Mouse (Mus musculus) forebrain, embryonic 14.5 days (tissue): ENCODE results near the gene Rpl4. TPM values are rescaled to one million over a fixed set of nuclear protein-coding genes. Genes with fewer than 3 reads are reported as not detected.

Experiments used
- ATAC-seq: fragments of 200-750 bp; cut with Nextera tagmentation; 2 replicates; pipeline ENCODE4 v1.8.0; 2017; ENCODE audit warnings: mild to moderate bottlenecking, moderate library complexity
- DNase-seq: peaks from one replicate; pipeline ENCODE4 v3.0.0-alpha.2; 2015; ENCODE audit warnings: low spot score
- H3K27ac ChIP-seq: fragments of 300-500 bp; sonication (generic); 2 replicates; pipeline ENCODE4 v1.5.1; 2014; ENCODE audit warnings: low read depth, mild to moderate bottlenecking, control low read depth, low read length, moderate library complexity
- H3K27me3 ChIP-seq: fragments of 300-500 bp; sonication (generic); replicated peaks from 2 replicates; pipeline ENCODE4 v1.6.1; 2014; ENCODE audit warnings: low read length, control low read depth, mixed read lengths; ENCODE audit not compliant: control insufficient read depth, insufficient read depth
- H3K36me3 ChIP-seq: fragments of 300-500 bp; sonication (generic); 2 replicates; pipeline ENCODE4 v1.6.1; 2014; ENCODE audit warnings: low read length, control low read depth; ENCODE audit not compliant: control insufficient read depth, insufficient read depth
- H3K4me1 ChIP-seq: fragments of 300-500 bp; sonication (generic); 2 replicates; pipeline ENCODE4 v1.6.1; 2014; ENCODE audit warnings: antibody characterized with exemption, low read length, control low read depth; ENCODE audit not compliant: control insufficient read depth, insufficient read depth
- H3K4me2 ChIP-seq: fragments of 300-500 bp; sonication (generic); 2 replicates; pipeline ENCODE4 v1.6.1; 2014; ENCODE audit warnings: mild to moderate bottlenecking, control low read depth, low read length
- H3K4me3 ChIP-seq: fragments of 300-500 bp; sonication (generic); 2 replicates; pipeline ENCODE4 v1.5.1; 2014; ENCODE audit warnings: low read depth, low read length, control low read depth
- H3K9ac ChIP-seq: fragments of 300-500 bp; sonication (generic); 2 replicates; pipeline ENCODE4 v1.6.1; 2014; ENCODE audit warnings: mild to moderate bottlenecking, low read length, control low read depth, moderate library complexity
- H3K9me3 ChIP-seq: fragments of 300-500 bp; sonication (generic); replicated peaks from 2 replicates; pipeline ENCODE4 v1.6.1; 2016; ENCODE audit warnings: low read length, control low read depth, mixed read lengths; ENCODE audit not compliant: control insufficient read depth
- WGBS: fragments of 180-500 bp; shearing (Covaris S2); extraction: QIAGEN DNeasy Blood & Tissue Kit; methylation state at CpG from one replicate; pipeline ENCODE4 v1.1.7; 2014; 5-methylcytosine and 5-hydroxymethylcytosine counted together
- polyA plus RNA-seq: library from polyadenylated mRNA; unstranded; fragments of >200 nt; fragmentation: Nextera tagmentation; extraction: Ambion mirVana; gene quantifications from 2 replicates; pipeline ENCODE4 v1.2.1, GENCODE M21; 2014

The Rpl4 gene
- polyA plus RNA-seq, 1 experiment from 2014 or later: 950 TPM

DNA sequence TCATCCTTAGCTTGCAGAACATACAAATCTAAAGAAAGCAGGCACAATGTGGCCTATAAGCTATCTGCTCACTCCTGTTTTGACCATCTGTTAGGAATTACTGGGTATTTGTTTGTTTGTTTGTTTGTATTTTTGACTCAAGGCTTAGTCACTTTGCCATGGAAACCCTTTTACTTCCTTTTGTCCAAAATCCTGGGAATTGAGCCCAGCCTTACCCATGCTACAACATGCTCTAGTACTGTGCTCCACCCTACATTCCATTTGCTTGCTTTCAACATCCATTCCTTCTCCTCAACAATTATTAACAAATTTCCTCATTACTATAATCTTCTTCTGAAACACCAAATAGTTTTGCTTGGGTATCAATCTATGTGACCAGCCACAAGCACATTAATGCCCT, 29.7 kb downstream of the Rpl4 start:
- no peak overlapping the region for H3K9ac ChIP-seq
- no peak overlapping the region for H3K27ac ChIP-seq
- no peak overlapping the region for H3K4me3 ChIP-seq
- no peaks in the 10 kb centered on the region for H3K27me3 ChIP-seq
- no peak overlapping the region for H3K4me2 ChIP-seq
- H3K4me1 ChIP-seq: no peaks in the 10 kb centered on the region
- no peak for DNase-seq
- H3K36me3 ChIP-seq: peaks cover 13% of the 10 kb centered on the region
- no peaks in the 10 kb centered on the region for H3K9me3 ChIP-seq
- no peak for ATAC-seq

- no peak overlapping the region for H3K4me2 ChIP-seq
- no peaks in the 10 kb centered on the region for H3K4me1 ChIP-seq
- DNase-seq: no peak
- no peaks in the 10 kb centered on the region for H3K27me3 ChIP-seq
- 75% methylated on average over 3 of the region's 3 CpGs for WGBS
- H3K4me3 ChIP-seq: no peak overlapping the region
- peaks cover 16% of the 10 kb centered on the region for H3K36me3 ChIP-seq
- H3K27ac ChIP-seq: no peak overlapping the region
- ATAC-seq: no peak
- H3K9ac ChIP-seq: no peak overlapping the region
- no peaks in the 10 kb centered on the region for H3K9me3 ChIP-seq
Measured at GRCm38 (mm10) chr9:64207509-64208084, 34.4 kb downstream of the Rpl4 start.

GRCm38 (mm10) chr9:64214452-64214851, 41.3 kb downstream of the Rpl4 start:
- DNase-seq (no peak), ATAC-seq (no peak)
- Histone ChIP-seq H3K4me3 (no peak overlapping the region), H3K4me2 (no peak overlapping the region), H3K27me3 (no peaks in the 10 kb centered on the region), H3K9me3 (no peaks in the 10 kb centered on the region), H3K9ac (no peak overlapping the region), H3K4me1 (no peaks in the 10 kb centered on the region), H3K27ac (no peak overlapping the region), H3K36me3 (0 out of 2 replicates have a peak, but pooled peaks cover 10% of the 10 kb centered on the region)
- 93% methylated on average over 17 of the region's 17 CpGs for WGBS

- no peak overlapping the region for H3K27ac ChIP-seq
- H3K4me1 ChIP-seq: no peaks in the 10 kb centered on the region
- no peak overlapping the region for H3K4me2 ChIP-seq
- WGBS: 86% methylated on average over 4 of the region's 4 CpGs
- DNase-seq (no peak), ATAC-seq (no peak)
- no peak overlapping the region for H3K9ac ChIP-seq
- H3K36me3 ChIP-seq: 0 out of 2 replicates have a peak, but pooled peaks cover 7% of the 10 kb centered on the region
- H3K27me3 ChIP-seq: no peaks in the 10 kb centered on the region
- no peaks in the 10 kb centered on the region for H3K9me3 ChIP-seq
- no peak overlapping the region for H3K4me3 ChIP-seq
Measured at GRCm38 (mm10) chr9:64216090-64216489, 42.9 kb downstream of the Rpl4 start.

DNA sequence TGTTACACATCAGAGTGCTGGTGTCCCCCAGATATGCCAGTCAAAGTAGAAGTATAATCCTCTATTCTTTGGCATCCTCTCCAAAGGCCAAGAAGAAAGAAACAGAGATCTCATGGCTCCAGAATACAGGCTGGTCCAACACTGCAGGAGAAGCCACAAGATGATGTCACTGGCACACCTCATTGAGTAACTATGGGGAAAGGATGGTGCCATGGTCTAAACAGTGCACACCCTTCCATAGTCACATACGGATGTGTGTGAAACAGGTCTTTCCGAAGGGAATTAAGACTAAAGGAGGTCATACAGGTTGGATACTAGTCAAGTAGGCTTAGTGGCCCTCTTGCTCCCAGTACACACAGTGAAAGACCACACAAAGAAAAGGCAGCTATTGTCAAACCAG, 43.5 kb downstream of the Rpl4 start:
- no peak overlapping the region for H3K9ac ChIP-seq
- 0 out of 2 replicates have a peak, but pooled peaks cover 7% of the 10 kb centered on the region for H3K36me3 ChIP-seq
- no peak overlapping the region for H3K4me2 ChIP-seq
- H3K27me3 ChIP-seq: no peaks in the 10 kb centered on the region
- ATAC-seq (no peak), DNase-seq (no peak)
- H3K27ac ChIP-seq: no peak overlapping the region
- no peak overlapping the region for H3K4me3 ChIP-seq
- H3K9me3 ChIP-seq: no peaks in the 10 kb centered on the region
- no peaks in the 10 kb centered on the region for H3K4me1 ChIP-seq
- WGBS: 90% methylated on average over 2 of the region's 2 CpGs

DNA sequence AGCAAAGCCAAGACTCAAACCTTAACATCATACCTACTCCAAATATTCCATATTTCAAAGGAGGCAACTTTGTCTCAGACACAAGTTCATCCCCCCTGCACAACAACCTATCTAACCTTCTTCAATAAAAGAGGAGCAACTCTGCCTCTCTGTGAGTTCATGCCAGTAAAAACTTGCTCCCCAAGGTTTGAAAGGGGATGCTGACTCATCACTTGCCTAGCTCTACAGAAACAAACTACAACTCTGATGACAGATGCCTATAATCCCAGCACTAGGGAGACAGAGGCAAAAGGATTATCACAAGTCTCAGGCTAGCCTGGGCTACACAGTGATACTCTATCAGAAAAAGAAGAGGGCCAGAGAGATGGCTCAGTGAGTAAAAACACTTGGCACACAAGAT, 44.7 kb downstream of the Rpl4 start:
- Histone ChIP-seq H3K27ac (no peak overlapping the region), H3K9ac (no peak overlapping the region), H3K36me3 (no peaks in the 10 kb centered on the region), H3K27me3 (no peaks in the 10 kb centered on the region), H3K9me3 (no peaks in the 10 kb centered on the region), H3K4me1 (no peaks in the 10 kb centered on the region), H3K4me3 (no peak overlapping the region), H3K4me2 (no peak overlapping the region)
- ATAC-seq (no peak), DNase-seq (no peak)

- Histone ChIP-seq H3K27me3 (no peaks in the 10 kb centered on the region), H3K4me3 (no peak overlapping the region), H3K9ac (no peak overlapping the region), H3K4me1 (no peaks in the 10 kb centered on the region), H3K9me3 (no peaks in the 10 kb centered on the region), H3K4me2 (no peak overlapping the region), H3K36me3 (no peaks in the 10 kb centered on the region), H3K27ac (no peak overlapping the region)
- DNase-seq (no peak), ATAC-seq (no peak)
- 32% methylated on average over 1 of the region's 1 CpGs for whole genome bisulfite sequencing
Measured at GRCm38 (mm10) chr9:64219305-64219704, 46.1 kb downstream of the Rpl4 start.

DNA sequence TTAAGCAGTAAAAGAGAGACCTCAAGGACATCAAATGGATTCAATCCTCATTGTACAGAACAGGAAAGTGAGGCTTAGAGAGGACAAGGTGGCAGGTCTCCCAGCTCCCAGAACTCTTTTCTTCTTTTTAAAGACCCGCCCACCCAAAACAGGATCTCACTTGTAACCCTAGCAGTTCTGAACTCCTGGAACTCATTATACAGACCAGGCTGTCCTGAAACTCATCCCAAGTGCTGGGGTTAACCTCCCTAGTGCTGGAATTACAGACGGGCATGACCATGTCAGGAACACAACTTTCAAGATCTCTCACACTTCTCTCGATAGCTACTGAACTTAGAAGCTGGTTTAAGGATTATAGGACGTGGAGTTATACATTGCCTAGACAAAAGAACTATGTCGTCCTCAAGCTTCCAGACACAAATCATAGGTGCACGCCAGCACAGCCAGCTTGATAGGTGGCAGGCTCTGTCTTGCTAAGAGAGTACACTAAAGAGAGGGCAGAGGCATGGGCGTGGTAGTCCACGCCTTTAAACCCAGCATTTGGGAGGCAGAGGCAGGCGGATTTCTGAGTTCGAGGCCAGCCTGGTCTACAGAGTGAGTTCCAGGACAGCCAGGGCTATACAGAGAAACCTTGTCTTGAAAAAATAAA, 46.7 kb downstream of the Rpl4 start:
- no peak overlapping the region for H3K4me2 ChIP-seq
- no peaks in the 10 kb centered on the region for H3K9me3 ChIP-seq
- DNase-seq: no peak
- no peak for ATAC-seq
- 85% methylated on average over 10 of the region's 10 CpGs for WGBS
- H3K27me3 ChIP-seq: no peaks in the 10 kb centered on the region
- no peaks in the 10 kb centered on the region for H3K4me1 ChIP-seq
- no peak overlapping the region for H3K9ac ChIP-seq
- H3K36me3 ChIP-seq: no peaks in the 10 kb centered on the region
- H3K27ac ChIP-seq: no peak overlapping the region
- H3K4me3 ChIP-seq: no peak overlapping the region

DNA sequence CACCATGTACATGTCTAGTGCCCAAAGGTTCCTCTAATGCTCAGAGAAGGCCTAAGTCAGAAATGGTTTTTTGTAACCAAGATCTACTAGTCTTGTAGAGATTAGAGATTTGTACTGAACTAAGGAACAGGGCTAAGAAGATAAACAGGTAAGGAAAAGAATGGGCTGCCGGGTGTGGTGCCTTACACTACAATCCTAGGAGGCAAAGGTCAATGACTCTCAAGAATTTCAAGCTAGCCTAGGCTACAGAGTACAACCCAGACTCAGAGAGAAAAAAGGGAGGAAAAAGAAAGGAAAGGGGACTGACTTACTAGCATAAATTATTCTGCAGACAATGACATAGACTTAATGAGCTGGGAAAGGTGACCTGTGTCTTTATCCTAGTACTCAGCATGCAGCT, 47.4 kb downstream of the Rpl4 start:
- H3K4me2 ChIP-seq: no peak overlapping the region
- 77% methylated on average over 1 of the region's 1 CpGs for WGBS
- no peak overlapping the region for H3K9ac ChIP-seq
- H3K4me1 ChIP-seq: no peaks in the 10 kb centered on the region
- no peaks in the 10 kb centered on the region for H3K36me3 ChIP-seq
- no peak overlapping the region for H3K4me3 ChIP-seq
- DNase-seq: no peak
- H3K9me3 ChIP-seq: no peaks in the 10 kb centered on the region
- H3K27ac ChIP-seq: no peak overlapping the region
- no peak for ATAC-seq
- no peaks in the 10 kb centered on the region for H3K27me3 ChIP-seq
